Mouse (Mus musculus): Measurements from ENCODE around the gene Zbed5. TPM values are rescaled to one million over a fixed set of nuclear protein-coding genes. Genes with fewer than 3 reads are reported as not detected.

The Zbed5 gene
- total and polyA plus RNA-seq, 3 experiments, result 4.0 to 4.2 TPM; not detected in 1

DNA sequence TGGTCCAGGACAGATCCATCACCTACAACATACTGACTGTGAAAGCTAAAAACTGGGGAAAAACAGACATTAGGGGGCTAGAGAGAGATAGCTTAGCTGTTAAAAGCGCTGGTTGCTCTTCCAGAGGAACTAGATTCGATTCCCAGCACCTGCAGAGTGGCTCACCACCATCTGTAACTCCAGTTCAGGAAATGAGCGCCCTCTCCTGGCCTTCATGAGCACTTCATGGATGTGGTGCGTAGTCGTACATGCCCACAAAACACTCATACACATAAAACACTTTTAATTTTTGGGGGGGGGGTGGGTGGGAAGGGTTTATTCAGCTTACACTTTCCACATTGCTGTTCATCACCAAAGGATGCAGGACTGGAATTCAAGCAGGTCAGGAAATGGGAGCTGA lies 39.1 kb upstream of the Zbed5 start:
- H3K9me3 ChIP-seq (replicated peaks; ENCODE audit: insufficient read depth, low read length), result no peaks in the 10 kb centered on the region
- H3K27me3 ChIP-seq (ENCODE audit: control insufficient read depth in 1 of 2, insufficient read depth in 2 of 2, low read length in 2 of 2), result no peaks in the 10 kb centered on the region
- no peak overlapping the region for H3K9ac ChIP-seq (ENCODE audit: control insufficient read depth, low read depth, low read length, poor library complexity, severe bottlenecking)
- H3K36me3 ChIP-seq (ENCODE audit: control insufficient read depth in 1 of 2, insufficient read depth in 2 of 2, low read length in 2 of 2), result peaks cover 0 to 2% of the 10 kb centered on the region in 2 experiments; a peak in 1 of 4 replicates
- no peak overlapping the region for H3K4me3 ChIP-seq (ENCODE audit: control insufficient read depth in 1 of 2, insufficient read depth in 1 of 2, low read depth in 2 of 2, low read length in 2 of 2)
- peak; percentile 56 for DNase-seq (ENCODE audit: low read depth, low spot score)
- TF ChIP-seq ZC3H11A (IDR thresholded peaks at IDR 0.05; ENCODE audit: low read depth, low read length) (no peak), CTCF (IDR thresholded peaks at IDR 0.05 in 2 of 3, conservative IDR thresholded peaks at IDR 0.05 in 1 of 3; ENCODE audit: control insufficient read depth in 1 of 3, insufficient read depth in 1 of 3, low read depth in 2 of 3, low read length in 3 of 3, poor library complexity in 1 of 3, severe bottlenecking in 1 of 3) (peak; percentile 39 to 53 (median 41); a peak in 5 of 6 replicates), NRF1 (IDR thresholded peaks at IDR 0.05; ENCODE audit: insufficient read depth, low read depth, low read length, poor library complexity, severe bottlenecking) (no peak), GABPA (IDR thresholded peaks at IDR 0.05; ENCODE audit: low read depth, low read length) (no peak), POLR2AphosphoS2 (IDR thresholded peaks at IDR 0.05; ENCODE audit: low read length) (no peak)
- H3K27ac ChIP-seq (ENCODE audit: control insufficient read depth, low read depth, low read length), result no peak overlapping the region
- no peaks in the 10 kb centered on the region for H3K4me1 ChIP-seq (ENCODE audit: control insufficient read depth in 1 of 2, insufficient read depth in 2 of 2, low read length in 2 of 2)
- no peaks in the 10 kb centered on the region for H3K79me2 ChIP-seq (ENCODE audit: control insufficient read depth, insufficient read depth, low read length, poor library complexity)

DNA sequence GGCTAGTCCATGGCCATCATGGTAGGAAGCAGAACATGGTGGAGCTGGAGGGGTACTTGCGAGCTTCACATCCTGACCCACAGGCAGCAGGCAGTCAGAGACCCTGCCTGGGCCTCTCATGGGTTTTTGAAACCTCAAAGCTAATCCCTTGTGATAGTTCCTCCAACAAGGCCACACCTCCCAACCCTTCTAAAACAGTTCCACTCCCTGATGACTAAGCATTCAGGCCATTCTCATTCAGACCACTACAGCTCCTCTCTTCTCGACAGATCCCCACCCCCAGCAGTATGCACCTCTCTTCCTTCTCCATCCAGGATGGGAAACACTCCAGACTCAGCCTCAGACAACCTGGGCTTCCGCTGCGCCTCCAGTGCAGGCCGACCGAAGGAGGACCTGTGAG lies 33.2 kb upstream of the Zbed5 start:
- Histone ChIP-seq H3K36me3 (ENCODE audit: control insufficient read depth in 1 of 2, insufficient read depth in 2 of 2, low read length in 2 of 2) (no peaks in the 10 kb centered on the region; a peak in 1 of 4 replicates), H3K27me3 (ENCODE audit: control insufficient read depth in 1 of 2, insufficient read depth in 2 of 2, low read length in 2 of 2) (no peaks in the 10 kb centered on the region), H3K9me3 (replicated peaks; ENCODE audit: insufficient read depth, low read length) (no peaks in the 10 kb centered on the region), H3K4me3 (ENCODE audit: control insufficient read depth in 1 of 2, insufficient read depth in 1 of 2, low read depth in 2 of 2, low read length in 2 of 2) (no peak overlapping the region), H3K9ac (ENCODE audit: control insufficient read depth, low read depth, low read length, poor library complexity, severe bottlenecking) (no peak overlapping the region), H3K4me1 (ENCODE audit: control insufficient read depth in 1 of 2, insufficient read depth in 2 of 2, low read length in 2 of 2) (no peaks in the 10 kb centered on the region), H3K27ac (ENCODE audit: control insufficient read depth, low read depth, low read length) (no peak overlapping the region), H3K79me2 (ENCODE audit: control insufficient read depth, insufficient read depth, low read length, poor library complexity) (no peaks in the 10 kb centered on the region)
- no peak for DNase-seq (ENCODE audit: low read depth, low spot score)
- TF ChIP-seq POLR2AphosphoS2 (IDR thresholded peaks at IDR 0.05; ENCODE audit: low read length) (no peak), POLR2AphosphoS5 (IDR thresholded peaks at IDR 0.05; ENCODE audit: borderline replicate concordance, low read depth, low read length) (no peak), ZKSCAN1 (IDR thresholded peaks at IDR 0.05; ENCODE audit: low read depth, low read length) (no peak), MAZ (IDR thresholded peaks at IDR 0.05; ENCODE audit: low read depth, low read length) (no peak), NELFE (IDR thresholded peaks at IDR 0.05; ENCODE audit: low read depth, low read length) (no peak), UBTF (IDR thresholded peaks at IDR 0.05; ENCODE audit: borderline replicate concordance, insufficient read depth, low read depth, low read length) (no peak), GABPA (IDR thresholded peaks at IDR 0.05; ENCODE audit: low read depth, low read length) (no peak), SIN3A (IDR thresholded peaks at IDR 0.05; ENCODE audit: low read length) (no peak), MYC (IDR thresholded peaks at IDR 0.05; ENCODE audit: low read depth, low read length) (no peak), MXI1 (IDR thresholded peaks at IDR 0.05; ENCODE audit: low read depth, low read length) (no peak), ZNF384 (IDR thresholded peaks at IDR 0.05; ENCODE audit: low read depth, low read length) (no peak), HCFC1 (IDR thresholded peaks at IDR 0.05; ENCODE audit: low read depth, low read length) (no peak), ZMIZ1 (IDR thresholded peaks at IDR 0.05; ENCODE audit: low read depth, low read length) (no peak), NRF1 (IDR thresholded peaks at IDR 0.05; ENCODE audit: insufficient read depth, low read depth, low read length, poor library complexity, severe bottlenecking) (no peak), E2F4 (IDR thresholded peaks at IDR 0.05; ENCODE audit: borderline replicate concordance, low read depth, low read length) (no peak), MYB (IDR thresholded peaks at IDR 0.05; ENCODE audit: low read depth, low read length) (no peak), ETS1 (IDR thresholded peaks at IDR 0.05; ENCODE audit: low read depth, low read length) (no peak), CHD1 (IDR thresholded peaks at IDR 0.05; ENCODE audit: low read depth, low read length) (no peak), TAL1 (IDR thresholded peaks at IDR 0.05; ENCODE audit: low read length) (no peak), MAX (IDR thresholded peaks at IDR 0.05; ENCODE audit: low read length) (no peak)
